Mouse (Mus musculus): Measurements from ENCODE around the gene Ube3b. TPM values are rescaled to one million over a fixed set of nuclear protein-coding genes. Genes with fewer than 3 reads are reported as not detected.
A peak's percentile ranks its signal among the peaks of the same experiment; 100 is the strongest.

The Ube3b gene
- total RNA-seq, 1 experiment from 2014 or later = 18.1 TPM

DNA sequence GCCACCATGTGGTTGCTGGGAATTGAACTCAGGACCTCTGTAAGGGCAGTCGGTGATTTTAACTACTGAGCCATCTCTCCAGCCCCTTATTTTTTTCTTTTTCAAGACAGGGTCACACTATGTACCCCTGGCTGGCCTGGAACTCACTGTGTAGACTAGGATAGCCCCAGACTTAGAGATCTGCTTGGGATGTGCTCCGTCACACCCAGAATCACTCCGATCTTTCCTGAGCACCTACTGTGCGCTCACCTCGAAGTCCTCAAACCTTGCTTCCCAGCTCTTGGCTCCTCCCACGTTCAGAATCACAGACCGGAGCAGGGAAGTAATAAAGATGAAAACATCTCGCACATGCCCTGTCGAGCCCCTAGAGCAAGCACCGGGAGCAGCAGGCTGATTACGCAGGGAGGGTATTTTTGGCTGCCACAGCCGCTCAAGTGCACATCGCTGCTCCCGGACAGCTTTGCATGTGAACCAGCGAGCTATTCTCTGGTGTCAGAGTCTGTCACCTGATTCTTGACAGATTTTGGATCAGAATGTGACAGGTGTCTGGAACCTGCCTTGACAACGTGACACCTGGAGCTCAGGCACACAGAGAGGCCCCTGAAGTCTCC lies 76.7 kb downstream of the Ube3b start:
- no peak for ATAC-seq (replicated peaks in 1 of 2; ENCODE audit: insufficient read depth in 1 of 2, low FRiP score in 2 of 2, low TSS enrichment in 1 of 2, low read depth in 1 of 2, poor library complexity in 2 of 2, severe bottlenecking in 2 of 2)

DNA sequence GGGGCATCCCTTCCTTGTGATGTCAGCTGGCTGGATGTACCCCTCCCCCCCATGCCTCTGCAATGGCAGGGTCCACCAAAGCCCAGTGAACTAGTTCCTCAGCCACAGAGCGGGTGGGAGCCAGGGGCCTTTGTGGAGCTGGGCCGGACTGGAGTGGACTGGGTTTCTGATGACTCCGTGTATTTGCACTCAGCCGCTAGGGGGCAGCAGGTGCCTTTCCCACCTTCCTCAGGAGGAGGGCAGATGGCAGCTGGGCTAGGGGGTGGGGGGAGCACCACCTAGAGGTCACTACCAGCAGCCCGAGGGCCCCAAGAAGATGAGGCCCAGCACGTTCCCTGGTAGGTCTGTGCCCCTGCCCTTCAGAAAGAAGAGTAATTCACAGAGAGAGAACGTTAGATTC lies 80.8 kb downstream of the Ube3b start:
- ATAC-seq (replicated peaks in 1 of 2; ENCODE audit: insufficient read depth in 1 of 2, low FRiP score in 2 of 2, low TSS enrichment in 1 of 2, low read depth in 1 of 2, poor library complexity in 2 of 2, severe bottlenecking in 2 of 2) = peak; percentile 66 to 77

DNA sequence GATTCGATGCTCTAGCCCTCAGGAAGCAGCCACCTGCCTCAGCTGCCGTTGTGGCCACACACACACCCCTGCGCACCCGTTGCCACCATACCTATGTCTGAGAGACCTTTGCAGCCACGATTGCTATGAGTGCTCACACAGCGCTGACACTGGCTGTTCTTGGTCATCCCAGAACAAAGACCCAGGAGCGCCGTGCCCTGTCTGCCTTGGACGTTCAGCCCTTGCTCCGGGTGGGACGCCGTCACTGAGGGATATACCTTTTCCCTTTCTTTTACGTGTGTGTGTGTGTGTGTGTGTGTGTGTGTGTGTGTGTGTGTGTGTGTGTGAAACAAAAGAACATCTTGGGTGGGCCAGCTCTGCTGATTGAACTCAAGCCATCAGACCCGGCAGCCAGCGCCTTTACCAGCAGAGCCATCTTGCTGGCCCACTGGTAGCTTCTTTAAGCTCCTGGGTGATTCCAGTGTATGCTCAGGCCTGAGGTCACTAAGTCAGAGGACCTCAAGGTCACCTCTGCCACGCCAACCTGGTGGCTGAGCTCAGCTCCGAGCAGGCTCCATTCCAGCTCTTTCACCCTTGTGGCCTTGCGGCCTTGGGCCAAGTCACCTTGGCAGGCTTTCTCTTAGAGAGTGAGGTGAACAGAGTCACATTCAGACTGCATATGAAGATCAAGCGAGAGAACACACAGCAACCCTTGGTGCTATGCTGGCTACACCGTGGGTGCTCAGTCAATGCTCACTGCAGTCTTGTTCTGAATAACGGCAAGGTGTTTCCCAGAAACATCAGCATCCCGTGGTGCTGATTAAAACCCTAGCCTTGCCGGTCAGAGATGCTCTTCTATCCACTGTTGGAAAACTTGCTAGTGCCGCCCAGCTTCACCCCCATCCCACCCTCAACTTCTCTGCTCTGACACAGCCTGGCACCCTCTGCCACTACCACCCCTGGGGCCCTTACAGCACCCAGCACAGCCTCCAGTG lies 81.9 kb downstream of the Ube3b start:
- ATAC-seq (replicated peaks in 1 of 2; ENCODE audit: insufficient read depth in 1 of 2, low FRiP score in 2 of 2, low TSS enrichment in 1 of 2, low read depth in 1 of 2, poor library complexity in 2 of 2, severe bottlenecking in 2 of 2) = no peak

DNA sequence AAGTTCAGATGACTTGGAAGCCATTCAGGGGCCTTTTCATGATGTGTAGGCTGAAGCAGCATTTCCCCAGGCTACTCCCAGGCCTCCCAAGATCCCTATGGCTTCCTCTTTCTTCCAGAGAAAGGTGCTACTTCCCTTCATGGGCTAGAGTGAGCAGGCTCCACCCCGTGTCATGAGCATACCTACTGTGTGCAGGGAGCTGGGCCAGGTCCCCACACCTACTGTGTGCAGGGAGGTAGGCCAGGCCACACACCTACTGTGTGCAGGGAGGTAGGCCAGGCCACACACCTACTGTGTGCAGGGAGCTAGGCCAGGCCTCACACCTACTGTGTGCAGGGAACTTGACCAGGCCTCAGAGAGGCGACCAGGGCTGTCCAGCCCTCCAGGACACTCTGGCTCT lies 84.2 kb downstream of the Ube3b start:
- ATAC-seq (replicated peaks in 1 of 2; ENCODE audit: insufficient read depth in 1 of 2, low FRiP score in 2 of 2, low TSS enrichment in 1 of 2, low read depth in 1 of 2, poor library complexity in 2 of 2, severe bottlenecking in 2 of 2) = no peak

DNA sequence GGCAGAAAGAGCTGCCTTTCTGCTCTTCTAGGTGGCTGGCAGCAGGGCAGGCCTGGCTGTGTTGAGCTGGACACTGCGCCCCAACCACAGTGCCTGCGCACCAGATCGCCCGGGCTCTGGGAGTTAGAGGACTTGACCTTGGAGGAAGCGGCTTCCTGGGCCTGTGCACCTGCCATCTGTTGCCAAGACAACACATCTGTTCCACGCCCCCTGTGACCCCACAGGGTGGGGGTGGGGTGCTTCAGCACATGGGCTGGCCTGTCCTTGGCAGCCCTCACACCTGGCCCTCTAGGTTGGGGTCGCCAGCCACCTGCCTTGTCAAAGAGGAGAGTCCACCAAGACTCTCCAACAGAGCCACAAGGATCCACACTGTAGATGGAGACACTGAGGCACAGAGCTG lies 85.2 kb downstream of the Ube3b start:
- ATAC-seq (replicated peaks in 1 of 2; ENCODE audit: insufficient read depth in 1 of 2, low FRiP score in 2 of 2, low TSS enrichment in 1 of 2, low read depth in 1 of 2, poor library complexity in 2 of 2, severe bottlenecking in 2 of 2) = no peak

DNA sequence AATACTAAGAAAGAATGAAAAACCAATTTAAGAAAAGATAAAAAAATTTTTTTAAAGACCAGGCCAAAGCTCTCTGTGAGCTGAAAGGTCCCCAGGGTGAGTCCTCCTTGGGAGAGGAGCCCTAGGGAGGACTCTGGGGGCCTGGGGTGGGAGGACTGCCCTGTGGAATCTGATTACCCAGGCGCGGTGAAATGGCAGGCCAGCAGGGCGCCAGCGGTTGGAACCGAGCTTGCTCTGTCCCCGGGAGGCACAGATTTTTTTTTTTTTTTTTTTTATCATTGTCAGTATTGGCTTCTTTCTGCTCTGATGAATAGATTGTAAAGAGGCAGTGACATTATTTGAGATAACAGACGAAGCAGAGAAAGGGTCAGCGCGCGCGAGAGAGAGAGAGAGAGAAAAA lies 86.6 kb downstream of the Ube3b start:
- no peak for ATAC-seq (replicated peaks in 1 of 2; ENCODE audit: insufficient read depth in 1 of 2, low FRiP score in 2 of 2, low TSS enrichment in 1 of 2, low read depth in 1 of 2, poor library complexity in 2 of 2, severe bottlenecking in 2 of 2)

DNA sequence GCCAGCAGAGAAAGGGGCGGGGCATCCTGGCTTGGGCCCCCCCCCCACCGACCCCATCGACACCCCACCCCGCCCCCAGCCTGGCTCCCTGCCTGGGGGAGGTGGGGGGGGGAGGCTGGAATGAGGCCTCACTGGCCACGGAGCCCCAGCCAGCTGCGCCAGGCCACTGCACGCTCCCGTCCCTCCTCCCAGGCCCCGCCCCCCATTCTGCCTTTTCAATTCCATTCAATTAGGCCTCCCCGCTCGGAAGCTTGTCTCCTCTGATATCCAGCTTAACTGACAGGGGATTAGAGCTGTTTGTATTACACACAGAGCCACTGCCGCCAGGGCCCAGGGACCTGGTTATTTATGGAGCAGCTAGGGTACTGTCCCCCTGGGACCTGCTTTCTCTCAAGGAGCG lies 87.0 kb downstream of the Ube3b start:
- 0 out of 4 replicates have a peak, but pooled peaks of 1 of the 2 experiments have one; percentile 22 for ATAC-seq (replicated peaks in 1 of 2; ENCODE audit: insufficient read depth in 1 of 2, low FRiP score in 2 of 2, low TSS enrichment in 1 of 2, low read depth in 1 of 2, poor library complexity in 2 of 2, severe bottlenecking in 2 of 2)

DNA sequence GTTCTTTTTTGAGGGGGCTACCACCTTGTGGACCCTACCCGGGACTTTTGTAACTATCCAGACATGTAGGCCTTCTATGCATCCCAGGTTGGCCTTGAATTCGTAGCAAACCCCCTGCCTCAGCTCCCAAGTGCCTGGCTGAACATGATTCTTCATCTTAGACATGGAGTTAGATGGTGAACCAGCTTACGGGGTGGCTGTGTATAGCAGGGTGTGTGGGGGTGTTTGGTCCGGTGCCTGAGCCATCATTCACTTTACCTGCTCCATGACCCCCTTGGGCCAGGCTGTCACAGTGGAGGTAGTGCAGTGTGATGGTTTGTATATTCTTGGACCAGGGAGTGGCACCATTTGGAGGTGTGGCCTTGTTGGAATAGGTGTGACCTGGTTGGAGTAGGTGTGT lies 87.6 kb downstream of the Ube3b start:
- ATAC-seq (replicated peaks in 1 of 2; ENCODE audit: insufficient read depth in 1 of 2, low FRiP score in 2 of 2, low TSS enrichment in 1 of 2, low read depth in 1 of 2, poor library complexity in 2 of 2, severe bottlenecking in 2 of 2) = no peak

DNA sequence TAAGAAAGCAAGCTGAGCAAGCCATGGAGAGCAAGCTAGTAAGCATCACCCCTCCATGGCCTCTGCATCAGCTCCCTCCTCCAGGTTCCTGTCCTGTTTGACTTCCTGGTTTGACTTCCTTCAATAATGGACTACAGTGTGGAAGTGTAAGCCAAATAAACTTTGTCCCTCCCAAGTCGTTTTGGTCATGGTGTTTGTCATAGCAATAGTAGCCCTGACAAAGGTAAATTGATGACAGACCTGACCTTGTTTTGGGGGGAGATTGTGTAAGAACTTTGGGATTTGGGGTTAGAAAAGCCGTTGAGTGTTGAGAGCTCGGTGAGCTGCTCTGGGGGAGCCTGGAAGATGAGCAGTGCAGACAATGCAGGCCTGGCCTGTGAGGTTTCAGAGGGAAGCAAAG lies 90.0 kb downstream of the Ube3b start:
- ATAC-seq (replicated peaks in 1 of 2; ENCODE audit: insufficient read depth in 1 of 2, low FRiP score in 2 of 2, low TSS enrichment in 1 of 2, low read depth in 1 of 2, poor library complexity in 2 of 2, severe bottlenecking in 2 of 2) = no peak

Other genes starting within 250 kb of the Ube3b start
- 3.0 and 3.9 TPM in 2 replicates for gene Acacb, start 234.1 kb upstream of the Ube3b start, total RNA-seq (2017)
- gene Foxn4, start 106.8 kb upstream of the Ube3b start, total RNA-seq (2017) = 2.4 TPM in 1 of 2 replicates, not detected in the other
- gene Myo1h, start 91.4 kb upstream of the Ube3b start, total RNA-seq (2017) = 2.0 and 8.5 TPM in 2 replicates
- gene Kctd10, start 99 bp upstream of the Ube3b start, total RNA-seq (2017) = 70.4 and 72.1 TPM in 2 replicates
- gene Mmab, start 63.5 kb downstream of the Ube3b start, total RNA-seq (2017) = 7.8 and 11.1 TPM in 2 replicates
- 4.3 and 7.9 TPM in 2 replicates for gene Mvk, start 63.7 kb downstream of the Ube3b start, total RNA-seq (2017)
- 0.20 TPM in 1 of 2 replicates, not detected in the other for gene Fam222a, start 187.4 kb downstream of the Ube3b start, total RNA-seq (2017)

Measured in hematopoietic stem cell, adult 5-6 weeks (primary cell).